Mouse (Mus musculus) stomach, postnatal 0 days (tissue): ENCODE measurements around the gene Mef2c. TPM values are rescaled to one million over a fixed set of nuclear protein-coding genes. Genes with fewer than 3 reads are reported as not detected.

Experiments
- ATAC-seq: fragments of 200-750 bp; cut with Nextera tagmentation; 2 replicates; pipeline ENCODE4 v1.8.0; 2017; ENCODE audit not compliant: low FRiP score, low TSS enrichment
- DNase-seq: peaks from one replicate; pipeline ENCODE4 v3.0.0-alpha.2; 2016; ENCODE audit warnings: low spot score
- H3K27ac ChIP-seq: fragments of 300-500 bp; sonication (generic); replicated peaks from 2 replicates; pipeline ENCODE4 v1.5.1; 2014; ENCODE audit warnings: mild to moderate bottlenecking, control low read depth
- H3K27me3 ChIP-seq: fragments of 300-500 bp; sonication (generic); 2 replicates; pipeline ENCODE4 v1.6.1; 2014; ENCODE audit warnings: low read length; ENCODE audit not compliant: control insufficient read depth, insufficient read depth
- H3K36me3 ChIP-seq: fragments of 300-500 bp; sonication (generic); 2 replicates; pipeline ENCODE4 v1.6.1; 2014; ENCODE audit warnings: low read length, mixed read lengths; ENCODE audit not compliant: control insufficient read depth, insufficient read depth
- H3K4me1 ChIP-seq: fragments of 300-500 bp; sonication (generic); replicated peaks from 2 replicates; pipeline ENCODE4 v1.6.1; 2014; ENCODE audit warnings: antibody characterized with exemption; ENCODE audit not compliant: control insufficient read depth, insufficient read depth
- H3K4me2 ChIP-seq: fragments of 300-500 bp; sonication (generic); replicated peaks from 2 replicates; pipeline ENCODE4 v1.6.1; 2014; ENCODE audit warnings: low read depth, mild to moderate bottlenecking, control low read depth, moderate library complexity
- H3K4me3 ChIP-seq: fragments of 300-500 bp; sonication (generic); 2 replicates; pipeline ENCODE4 v1.5.1; 2014; ENCODE audit warnings: low read depth, low read length, control low read depth
- H3K9ac ChIP-seq: fragments of 300-500 bp; sonication (generic); 2 replicates; pipeline ENCODE4 v1.6.1; 2014; ENCODE audit warnings: mild to moderate bottlenecking, low read length, control low read depth, mixed read lengths
- H3K9me3 ChIP-seq: fragments of 300-500 bp; sonication (generic); 2 replicates; pipeline ENCODE4 v1.6.1; 2016; ENCODE audit warnings: low read length; ENCODE audit not compliant: control insufficient read depth
- CTCF ChIP-seq: IDR thresholded peaks from 2 replicates; pipeline ENCODE4 v1.5.1; 2016; ENCODE audit warnings: antibody characterized with exemption, low read depth, mild to moderate bottlenecking, moderate library complexity
- EP300 ChIP-seq: optimal IDR thresholded peaks from 2 replicates; pipeline ENCODE3; 2016; ENCODE audit warnings: antibody characterized with exemption
- WGBS: fragments of 180-500 bp; shearing (Covaris S2); extraction: QIAGEN DNeasy Blood & Tissue Kit; methylation state at CpG from one replicate; pipeline ENCODE4 v1.1.7; 2014; 5-methylcytosine and 5-hydroxymethylcytosine counted together
- polyA plus RNA-seq: library from polyadenylated mRNA; unstranded; fragments of >200 nt; fragmentation: Nextera tagmentation; extraction: Ambion mirVana; gene quantifications from 2 replicates; pipeline ENCODE4 v1.2.1, GENCODE M21; 2015

Mef2c gene
- polyA plus RNA-seq, 1 experiment from 2014 or later: 18.4 TPM

DNA sequence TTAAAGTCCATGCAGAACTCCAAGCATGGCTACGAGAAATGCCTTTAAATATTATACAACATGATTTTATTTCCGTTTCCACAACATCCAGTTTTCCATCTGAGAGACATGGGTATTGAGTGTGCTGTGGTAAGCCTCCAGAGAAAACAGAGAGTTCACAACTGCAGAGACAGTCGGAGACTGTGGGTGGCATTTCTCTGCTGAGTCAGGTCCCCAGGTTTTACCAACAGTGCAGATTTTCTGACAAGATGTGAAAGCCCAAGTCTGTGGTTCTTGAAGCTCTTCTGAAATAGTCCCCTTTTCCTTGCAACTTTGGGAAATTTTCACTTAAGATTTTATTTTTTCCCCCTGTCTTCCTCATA is 105.7 kb downstream of the Mef2c start:
- no peaks in the 10 kb centered on the region for H3K27me3 ChIP-seq
- DNase-seq (no peak), ATAC-seq (no peak)
- 85% methylated on average over 3 of the region's 3 CpGs for WGBS
- TF ChIP-seq EP300 (no peak), CTCF (no peak)
- H3K4me2 ChIP-seq: no peak overlapping the region
- H3K9ac ChIP-seq: no peak overlapping the region
- no peaks in the 10 kb centered on the region; the same call in 1 of the 2 replicates for H3K4me1 ChIP-seq
- no peaks in the 10 kb centered on the region for H3K36me3 ChIP-seq
- H3K9me3 ChIP-seq: no peaks in the 10 kb centered on the region
- H3K27ac ChIP-seq: no peak overlapping the region
- H3K4me3 ChIP-seq: no peak overlapping the region

DNA sequence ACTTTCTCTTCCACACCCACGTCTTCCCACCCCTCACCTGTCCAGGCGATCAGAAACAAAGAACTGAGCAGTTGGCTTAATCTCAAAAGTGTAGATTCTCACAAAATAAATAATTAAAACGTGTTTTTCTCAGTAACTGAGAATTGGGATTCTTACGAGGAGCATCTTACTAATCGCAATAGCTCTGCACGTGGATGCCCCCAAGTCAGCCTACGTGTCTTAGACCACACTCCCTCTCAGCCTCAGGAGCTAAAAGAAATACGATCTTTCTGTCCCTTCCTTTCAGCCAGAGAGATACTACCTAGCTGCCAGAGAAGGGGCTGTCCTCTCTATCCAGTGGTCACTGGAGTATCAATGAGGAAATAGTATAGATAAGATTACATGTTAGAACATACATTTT is 106.3 kb downstream of the Mef2c start:
- Histone ChIP-seq H3K4me1 (no peaks in the 10 kb centered on the region), H3K9me3 (no peaks in the 10 kb centered on the region), H3K4me3 (no peak overlapping the region), H3K9ac (no peak overlapping the region), H3K27me3 (no peaks in the 10 kb centered on the region), H3K27ac (no peak overlapping the region), H3K4me2 (no peak overlapping the region), H3K36me3 (no peaks in the 10 kb centered on the region)
- ATAC-seq (no peak), DNase-seq (no peak)
- TF ChIP-seq CTCF (no peak), EP300 (no peak)
- 80% methylated on average over 8 of the region's 8 CpGs for WGBS

DNA sequence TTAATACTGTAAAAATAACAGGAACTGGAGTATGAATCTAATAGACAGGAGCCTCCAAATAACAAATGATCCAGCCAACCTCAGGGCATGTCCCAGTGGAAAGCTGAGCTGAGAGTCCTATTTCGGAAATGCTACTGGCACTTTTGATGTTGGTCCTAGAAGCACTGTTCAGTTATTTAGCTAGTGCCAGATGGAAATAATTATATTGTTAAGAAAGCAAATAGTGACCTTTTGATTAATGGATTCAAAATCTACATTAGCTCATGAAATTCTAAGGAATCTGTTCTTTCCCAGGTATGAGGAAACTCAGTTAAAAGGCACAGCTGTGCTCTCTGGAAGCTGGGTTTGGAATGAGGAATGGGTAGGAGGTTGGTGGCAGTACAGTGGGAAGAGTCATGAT is 108.4 kb downstream of the Mef2c start:
- Histone ChIP-seq H3K27ac (no peak overlapping the region), H3K4me1 (no peaks in the 10 kb centered on the region), H3K4me3 (no peak overlapping the region), H3K27me3 (no peaks in the 10 kb centered on the region), H3K9me3 (no peaks in the 10 kb centered on the region), H3K36me3 (no peaks in the 10 kb centered on the region), H3K4me2 (no peak overlapping the region), H3K9ac (no peak overlapping the region)
- no peak for DNase-seq
- ATAC-seq: no peak
- WGBS: 44% methylated on average over 1 of the region's 1 CpGs
- no peak for TF ChIP-seq CTCF
- TF ChIP-seq EP300: no peak

DNA sequence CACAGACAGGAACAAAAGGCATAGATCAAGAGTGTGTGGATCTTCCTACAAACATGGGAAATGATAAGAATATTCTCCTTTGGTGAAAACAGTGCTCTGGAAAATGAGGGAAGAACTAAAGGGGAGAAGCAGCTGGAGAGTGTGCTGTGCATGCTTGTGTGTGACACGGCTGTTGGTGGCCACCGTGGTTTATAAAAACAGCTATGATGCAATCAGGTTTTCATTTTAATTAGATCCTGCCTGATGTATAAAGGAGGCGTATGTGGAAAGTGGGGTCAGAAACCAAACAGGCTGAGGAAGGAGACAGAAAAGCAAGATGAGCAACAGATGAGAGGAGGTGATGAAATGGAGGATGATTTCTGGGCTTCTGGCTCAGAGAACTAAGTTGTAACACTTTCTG is 112.0 kb downstream of the Mef2c start:
- ATAC-seq (no peak), DNase-seq (no peak)
- no peak overlapping the region for H3K27ac ChIP-seq
- no peak for TF ChIP-seq CTCF
- no peak for TF ChIP-seq EP300
- no peak overlapping the region for H3K9ac ChIP-seq
- 82% methylated on average over 3 of the region's 3 CpGs for WGBS
- no peak overlapping the region for H3K4me3 ChIP-seq
- no peaks in the 10 kb centered on the region for H3K9me3 ChIP-seq
- no peaks in the 10 kb centered on the region for H3K4me1 ChIP-seq
- H3K27me3 ChIP-seq: no peaks in the 10 kb centered on the region
- H3K4me2 ChIP-seq: no peak overlapping the region
- no peaks in the 10 kb centered on the region for H3K36me3 ChIP-seq

DNA sequence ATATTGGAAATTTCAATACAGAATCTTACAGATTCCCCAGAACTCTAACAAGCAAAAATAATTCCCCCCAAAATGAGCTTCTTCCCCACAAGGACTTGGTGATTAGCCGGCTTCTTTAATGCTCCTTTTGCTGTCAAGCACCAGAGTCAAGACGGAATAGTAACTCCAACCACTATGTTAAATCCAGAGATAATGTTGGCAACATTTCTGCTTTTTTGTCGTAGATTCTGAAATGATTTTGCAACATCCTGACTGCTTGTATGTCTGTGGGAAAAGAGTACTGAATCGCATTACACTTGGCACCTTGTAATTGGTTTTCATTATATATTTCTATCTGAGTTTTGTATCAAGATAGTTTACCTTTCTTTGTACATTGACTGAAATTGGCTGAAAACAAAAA is 120.8 kb downstream of the Mef2c start:
- ATAC-seq: no peak
- no peaks in the 10 kb centered on the region for H3K36me3 ChIP-seq
- H3K27ac ChIP-seq: no peak overlapping the region
- no peak overlapping the region for H3K4me2 ChIP-seq
- no peak overlapping the region for H3K4me3 ChIP-seq
- H3K27me3 ChIP-seq: no peaks in the 10 kb centered on the region
- no peaks in the 10 kb centered on the region for H3K4me1 ChIP-seq
- H3K9ac ChIP-seq: no peak overlapping the region
- DNase-seq: no peak
- H3K9me3 ChIP-seq: no peaks in the 10 kb centered on the region
- WGBS: 87% methylated on average over 4 of the region's 4 CpGs
- TF ChIP-seq EP300: no peak
- no peak for TF ChIP-seq CTCF

DNA sequence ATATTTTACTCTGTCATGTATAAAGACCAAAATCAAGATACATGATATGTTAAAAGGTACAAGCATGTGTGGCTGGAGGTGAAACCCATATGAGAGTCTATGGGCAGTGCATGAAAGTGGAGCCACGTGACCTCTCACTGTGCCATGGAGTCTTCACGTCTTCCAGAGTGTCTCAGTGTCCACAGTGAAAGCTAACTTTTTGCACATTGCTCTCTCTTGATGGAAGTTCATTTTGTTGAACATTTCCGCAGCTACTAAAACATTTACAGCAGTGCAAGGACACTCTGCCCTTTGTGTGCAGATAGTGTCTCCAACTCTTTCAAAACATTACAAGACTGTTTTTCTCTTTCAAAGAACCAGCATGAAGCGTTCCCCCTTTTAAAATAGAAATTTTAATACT is 123.6 kb downstream of the Mef2c start:
- 80% methylated on average over 4 of the region's 4 CpGs for WGBS
- TF ChIP-seq EP300 (no peak), CTCF (no peak)
- no peaks in the 10 kb centered on the region for H3K4me1 ChIP-seq
- no peak overlapping the region for H3K4me2 ChIP-seq
- no peak for ATAC-seq
- no peak overlapping the region for H3K27ac ChIP-seq
- H3K9me3 ChIP-seq: no peaks in the 10 kb centered on the region
- no peak overlapping the region for H3K9ac ChIP-seq
- no peak for DNase-seq
- H3K36me3 ChIP-seq: no peaks in the 10 kb centered on the region
- no peak overlapping the region for H3K4me3 ChIP-seq
- no peaks in the 10 kb centered on the region for H3K27me3 ChIP-seq
